Mouse (Mus musculus): ENCODE measurements around the gene Dync2h1. TPM values are rescaled to one million over a fixed set of nuclear protein-coding genes. Genes with fewer than 3 reads are reported as not detected.

Gene Dync2h1
- polyA plus RNA-seq, 1 experiment: 7.0 TPM

DNA sequence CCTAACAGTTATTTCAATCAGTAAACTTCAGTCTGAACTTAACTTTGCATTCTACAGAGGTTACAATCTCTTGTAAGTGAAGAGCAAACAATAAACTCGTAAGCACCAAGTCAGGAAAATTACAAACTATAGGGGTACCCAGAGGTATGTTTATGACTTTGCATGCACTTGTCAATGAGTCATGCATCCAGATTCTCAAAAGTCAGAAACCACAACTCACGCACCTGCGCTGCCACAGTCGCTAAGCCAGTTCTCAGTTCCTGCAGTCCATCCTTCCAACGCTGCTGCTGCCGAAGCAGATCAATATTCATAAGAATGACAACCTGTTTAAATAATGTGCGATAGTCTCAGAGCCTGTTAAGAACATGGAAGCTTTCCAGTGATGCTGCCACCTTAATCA, 25.6 kb downstream of the Dync2h1 start:
- DNase-seq (ENCODE audit: low read depth): no peak
- TF ChIP-seq CTCF (IDR thresholded peaks at IDR 0.05; ENCODE audit: borderline replicate concordance, extremely low read depth, insufficient read depth, insufficient read length): no peak
- no peak for TF ChIP-seq POLR2A (IDR thresholded peaks at IDR 0.05; ENCODE audit: borderline replicate concordance, extremely low read depth, insufficient read depth, insufficient read length, poor library complexity, severe bottlenecking)

DNA sequence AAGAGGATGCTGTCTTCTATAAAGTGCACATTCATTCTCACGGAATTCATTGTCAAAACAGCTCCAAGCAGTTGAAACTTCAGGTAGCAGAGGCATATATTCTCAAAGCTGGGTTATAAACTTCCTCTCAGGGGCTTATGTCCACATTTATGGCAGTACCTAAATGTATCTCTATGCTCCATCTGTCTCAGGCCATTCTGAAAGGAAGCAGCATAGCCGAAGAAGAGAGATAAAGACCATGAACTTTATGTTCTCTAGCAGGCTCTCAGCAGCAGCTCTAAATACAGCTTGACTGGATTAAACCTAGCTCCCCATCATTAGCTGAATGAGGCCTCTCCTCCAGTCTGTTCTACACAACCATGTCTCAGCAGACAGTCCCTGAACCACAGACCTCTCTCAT, 29.9 kb downstream of the Dync2h1 start:
- no peak for TF ChIP-seq CTCF (IDR thresholded peaks at IDR 0.05; ENCODE audit: borderline replicate concordance, extremely low read depth, insufficient read depth, insufficient read length)
- no peak for TF ChIP-seq POLR2A (IDR thresholded peaks at IDR 0.05; ENCODE audit: borderline replicate concordance, extremely low read depth, insufficient read depth, insufficient read length, poor library complexity, severe bottlenecking)
- DNase-seq (ENCODE audit: low read depth): no peak

GRCm38 (mm10) chr9:7122863-7123262, 61.4 kb downstream of the Dync2h1 start:
- DNase-seq (ENCODE audit: low read depth): no peak

DNA sequence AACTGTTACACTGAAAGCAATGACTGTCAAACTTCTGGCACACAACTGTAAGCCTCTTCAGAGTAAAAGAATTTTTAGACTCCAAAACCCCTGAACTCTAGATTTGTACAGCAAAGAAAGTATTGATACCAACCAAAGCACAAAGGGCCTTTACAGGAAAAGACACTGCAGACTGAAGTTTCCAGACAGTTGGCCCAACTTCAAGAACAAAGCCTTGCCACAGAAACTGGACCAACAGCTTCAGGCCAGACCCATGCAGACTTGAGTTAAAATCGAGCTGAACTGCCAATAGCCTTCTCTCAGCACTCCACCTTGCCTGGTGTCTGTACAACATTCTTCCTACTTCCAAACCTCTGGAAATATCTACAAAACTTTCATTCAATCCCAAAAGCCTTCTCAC, 74.1 kb downstream of the Dync2h1 start:
- DNase-seq (ENCODE audit: low read depth): no peak
- no peak for TF ChIP-seq CTCF (IDR thresholded peaks at IDR 0.05; ENCODE audit: borderline replicate concordance, extremely low read depth, insufficient read depth, insufficient read length)
- no peak for TF ChIP-seq POLR2A (IDR thresholded peaks at IDR 0.05; ENCODE audit: borderline replicate concordance, extremely low read depth, insufficient read depth, insufficient read length, poor library complexity, severe bottlenecking)

More at GRCm38 (mm10) chr9:7122863-7123262, 61.4 kb downstream of the Dync2h1 start:
- TF ChIP-seq CTCF (IDR thresholded peaks at IDR 0.05; ENCODE audit: borderline replicate concordance, extremely low read depth, insufficient read depth, insufficient read length) (no peak), POLR2A (IDR thresholded peaks at IDR 0.05; ENCODE audit: borderline replicate concordance, extremely low read depth, insufficient read depth, insufficient read length, poor library complexity, severe bottlenecking) (no peak)

DNA sequence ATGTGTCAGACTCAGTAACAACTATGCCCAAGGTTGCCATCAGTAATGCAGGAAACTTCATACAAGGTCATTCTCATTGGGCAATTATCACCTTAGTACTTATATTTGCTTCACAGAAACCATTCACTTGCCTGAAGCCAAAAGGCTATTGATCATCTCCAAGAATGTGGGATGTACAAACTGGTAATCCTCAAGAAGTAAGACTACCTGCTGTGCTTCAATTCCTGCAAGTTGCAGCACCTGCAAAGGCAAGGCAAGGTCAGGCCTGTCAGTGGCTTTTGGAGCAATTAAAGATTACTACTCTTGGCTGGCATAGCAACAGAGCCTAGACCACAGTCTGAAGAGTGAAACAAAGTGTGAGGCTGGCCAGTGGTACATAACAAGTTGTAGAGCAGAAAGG, 82.9 kb downstream of the Dync2h1 start:
- TF ChIP-seq CTCF (IDR thresholded peaks at IDR 0.05; ENCODE audit: borderline replicate concordance, extremely low read depth, insufficient read depth, insufficient read length) (no peak), POLR2A (IDR thresholded peaks at IDR 0.05; ENCODE audit: borderline replicate concordance, extremely low read depth, insufficient read depth, insufficient read length, poor library complexity, severe bottlenecking) (no peak)
- DNase-seq (ENCODE audit: low read depth): no peak

GRCm38 (mm10) chr9:7074625-7075024, 109.6 kb downstream of the Dync2h1 start:
- DNase-seq (ENCODE audit: low read depth): no peak
- TF ChIP-seq CTCF (IDR thresholded peaks at IDR 0.05; ENCODE audit: borderline replicate concordance, extremely low read depth, insufficient read depth, insufficient read length) (no peak), POLR2A (IDR thresholded peaks at IDR 0.05; ENCODE audit: borderline replicate concordance, extremely low read depth, insufficient read depth, insufficient read length, poor library complexity, severe bottlenecking) (no peak)

DNA sequence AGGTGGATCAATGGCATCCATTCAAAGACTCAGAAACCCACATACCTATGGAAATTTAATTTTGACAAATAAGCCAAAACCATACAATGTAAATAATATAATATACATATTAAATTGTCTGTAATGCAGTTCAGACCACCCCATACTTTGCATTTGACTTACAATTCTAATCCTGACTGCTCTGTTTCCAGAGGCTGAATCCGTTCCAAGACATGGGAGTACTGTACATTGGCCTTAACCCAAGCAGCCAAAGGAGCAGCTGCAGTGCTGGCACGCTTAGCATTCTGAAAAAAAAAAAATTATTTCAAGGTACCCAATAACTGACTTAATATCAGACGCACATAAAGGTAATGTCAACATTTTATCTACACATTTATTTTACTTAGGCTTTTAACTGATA, 113.4 kb downstream of the Dync2h1 start:
- peak; percentile 52 for DNase-seq (ENCODE audit: low read depth)
- no peak for TF ChIP-seq CTCF (IDR thresholded peaks at IDR 0.05; ENCODE audit: borderline replicate concordance, extremely low read depth, insufficient read depth, insufficient read length)
- TF ChIP-seq POLR2A (IDR thresholded peaks at IDR 0.05; ENCODE audit: borderline replicate concordance, extremely low read depth, insufficient read depth, insufficient read length, poor library complexity, severe bottlenecking): no peak

GRCm38 (mm10) chr9:7050588-7050987, 133.7 kb downstream of the Dync2h1 start:
- DNase-seq (ENCODE audit: low read depth): peak; percentile 41
- peak; percentile 27; the same call in 1 of the 2 replicates for TF ChIP-seq CTCF (IDR thresholded peaks at IDR 0.05; ENCODE audit: borderline replicate concordance, extremely low read depth, insufficient read depth, insufficient read length)
- TF ChIP-seq POLR2A (IDR thresholded peaks at IDR 0.05; ENCODE audit: borderline replicate concordance, extremely low read depth, insufficient read depth, insufficient read length, poor library complexity, severe bottlenecking): no peak

- TF ChIP-seq CTCF (IDR thresholded peaks at IDR 0.05; ENCODE audit: borderline replicate concordance, extremely low read depth, insufficient read depth, insufficient read length) (no peak), POLR2A (IDR thresholded peaks at IDR 0.05; ENCODE audit: borderline replicate concordance, extremely low read depth, insufficient read depth, insufficient read length, poor library complexity, severe bottlenecking) (no peak)
- no peak for DNase-seq (ENCODE audit: low read depth)
Measured at GRCm38 (mm10) chr9:7042635-7043273, 141.5 kb downstream of the Dync2h1 start.

GRCm38 (mm10) chr9:7041231-7041630, 143.0 kb downstream of the Dync2h1 start:
- DNase-seq (ENCODE audit: low read depth): peak; percentile 25
- TF ChIP-seq POLR2A (IDR thresholded peaks at IDR 0.05; ENCODE audit: borderline replicate concordance, extremely low read depth, insufficient read depth, insufficient read length, poor library complexity, severe bottlenecking) (no peak), CTCF (IDR thresholded peaks at IDR 0.05; ENCODE audit: borderline replicate concordance, extremely low read depth, insufficient read depth, insufficient read length) (no peak)

DNA sequence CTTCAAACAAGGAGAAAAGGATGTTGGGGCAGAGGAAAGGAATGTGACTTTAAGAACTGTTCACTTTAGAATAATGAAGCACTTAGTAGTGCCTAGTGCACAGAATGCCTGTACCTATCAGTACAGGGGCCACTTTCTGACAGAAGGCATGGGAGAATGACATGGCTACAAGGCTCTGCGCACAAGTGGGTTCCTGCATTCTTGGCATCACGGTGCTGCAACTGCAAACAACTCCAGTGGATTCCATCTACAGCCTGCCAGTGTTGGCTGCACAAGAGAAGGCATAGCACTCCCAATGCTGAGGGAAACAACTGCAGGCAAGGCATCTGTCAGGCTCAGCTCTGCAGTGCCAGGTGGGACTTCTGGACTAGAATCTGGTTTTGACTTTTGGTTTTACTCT, 151.7 kb downstream of the Dync2h1 start:
- TF ChIP-seq POLR2A (IDR thresholded peaks at IDR 0.05; ENCODE audit: borderline replicate concordance, extremely low read depth, insufficient read depth, insufficient read length, poor library complexity, severe bottlenecking): no peak
- DNase-seq (ENCODE audit: low read depth): no peak

GRCm38 (mm10) chr9:7015600-7015999, 168.6 kb downstream of the Dync2h1 start:
- TF ChIP-seq CTCF (IDR thresholded peaks at IDR 0.05; ENCODE audit: borderline replicate concordance, extremely low read depth, insufficient read depth, insufficient read length): no peak
- TF ChIP-seq POLR2A (IDR thresholded peaks at IDR 0.05; ENCODE audit: borderline replicate concordance, extremely low read depth, insufficient read depth, insufficient read length, poor library complexity, severe bottlenecking): no peak
- no peak for DNase-seq (ENCODE audit: low read depth)
